Mouse (Mus musculus) Muller cell, postnatal 12 days (primary cell): ENCODE measurements around the gene Pappa.
A peak's percentile ranks its signal among the peaks of the same experiment; 100 is the strongest.

Experiments used
- DNase-seq: peaks from one replicate; pipeline ENCODE4 v3.0.0-alpha.2; 2015; ENCODE audit errors: inconsistent ontology term

Pappa gene

DNA sequence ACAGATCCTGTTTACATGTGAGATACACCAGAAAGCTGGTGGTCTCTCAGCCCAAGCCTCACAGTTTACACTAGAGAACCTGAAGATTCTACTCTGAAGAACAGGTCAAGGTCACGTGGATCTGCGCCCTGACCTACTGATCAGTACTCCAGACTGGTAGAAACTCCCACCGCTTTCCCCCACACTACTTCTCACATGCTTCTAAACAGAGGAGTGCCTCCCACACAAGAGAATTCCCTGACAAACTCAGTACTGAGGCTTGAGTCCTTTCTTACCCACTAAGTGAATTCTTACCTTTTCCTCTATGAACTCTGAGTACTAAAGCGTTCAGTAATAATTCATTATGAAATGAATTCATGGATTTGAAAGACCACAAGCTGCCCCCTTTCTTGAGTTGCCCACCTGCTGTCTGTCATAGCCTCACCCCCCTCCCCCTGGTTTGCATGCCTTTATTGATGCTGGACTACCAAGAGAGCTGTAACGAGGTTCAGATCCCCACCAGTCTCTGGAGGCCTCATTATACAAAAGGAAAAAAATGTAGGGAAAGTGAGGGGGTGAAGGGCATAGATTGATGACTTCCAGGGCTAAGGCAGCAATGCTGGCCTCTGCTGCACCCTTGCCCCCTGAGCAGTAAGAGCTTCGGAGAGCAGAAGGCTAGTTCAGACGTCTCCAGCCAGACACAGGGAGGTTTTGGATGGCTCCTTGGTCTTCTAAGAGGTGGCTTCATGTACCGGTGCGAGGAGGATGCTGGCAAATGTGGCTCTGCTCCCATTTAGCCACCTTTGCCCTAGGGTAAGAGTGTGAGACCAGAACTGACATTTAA lies 204.7 kb downstream of the Pappa start:
- DNase-seq = no peak

DNA sequence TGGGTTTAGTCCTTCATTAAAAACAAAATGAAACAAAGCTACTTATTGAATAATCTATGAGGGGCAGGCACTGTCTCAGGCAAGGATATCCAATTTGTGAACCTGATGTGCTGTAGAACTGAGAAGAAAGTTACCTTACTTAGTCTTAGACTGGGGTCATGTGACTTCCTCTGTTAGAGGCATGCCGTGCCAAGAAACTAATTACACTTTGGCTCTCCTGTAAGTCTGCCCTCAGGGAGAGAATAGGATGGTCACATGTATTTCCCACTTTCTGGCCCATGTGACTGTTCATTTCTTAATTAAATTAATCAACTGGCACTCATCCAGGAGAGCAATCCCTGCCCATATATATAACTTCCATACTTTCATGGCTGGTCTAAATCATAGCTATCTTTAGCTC lies 209.7 kb downstream of the Pappa start:
- no peak for DNase-seq

DNA sequence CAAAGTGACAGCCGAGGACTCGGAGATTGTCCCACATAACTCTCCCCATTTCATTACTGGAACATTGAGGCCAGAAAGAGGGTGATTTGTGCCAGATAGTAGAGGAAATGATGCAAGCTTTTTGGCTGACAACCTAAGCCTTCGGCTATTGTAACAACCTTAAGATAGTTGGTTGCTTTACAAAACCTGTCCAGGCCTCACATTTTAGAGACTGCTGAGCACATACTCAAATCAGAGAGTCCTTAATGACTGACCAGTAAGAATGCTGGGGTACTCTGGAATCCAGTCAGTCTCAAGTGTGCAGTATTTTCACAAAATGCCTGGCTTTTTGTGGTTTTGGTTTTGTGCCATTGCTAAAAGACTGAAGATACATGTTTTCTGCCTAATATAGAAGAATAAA lies 217.8 kb downstream of the Pappa start:
- peak; percentile 80 for DNase-seq

DNA sequence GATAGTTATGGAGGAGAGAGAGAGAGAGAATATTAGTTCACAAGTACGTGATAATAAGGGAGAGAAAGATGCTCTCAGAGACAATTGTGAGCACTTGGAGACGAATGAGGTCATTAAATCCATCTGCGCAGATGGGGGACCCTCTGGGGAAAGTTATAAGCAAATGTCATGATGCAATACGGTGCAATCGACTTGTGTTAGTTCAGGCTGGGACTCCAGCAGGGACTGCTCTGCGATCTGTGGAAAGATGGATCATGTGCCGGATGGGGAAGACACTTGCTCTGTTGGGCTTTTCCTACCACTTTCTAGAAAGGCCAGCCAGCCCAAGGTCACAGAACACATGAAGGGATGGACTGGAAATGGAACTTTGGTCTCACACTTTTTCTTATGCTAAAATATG lies 226.5 kb downstream of the Pappa start:
- no peak for DNase-seq

DNA sequence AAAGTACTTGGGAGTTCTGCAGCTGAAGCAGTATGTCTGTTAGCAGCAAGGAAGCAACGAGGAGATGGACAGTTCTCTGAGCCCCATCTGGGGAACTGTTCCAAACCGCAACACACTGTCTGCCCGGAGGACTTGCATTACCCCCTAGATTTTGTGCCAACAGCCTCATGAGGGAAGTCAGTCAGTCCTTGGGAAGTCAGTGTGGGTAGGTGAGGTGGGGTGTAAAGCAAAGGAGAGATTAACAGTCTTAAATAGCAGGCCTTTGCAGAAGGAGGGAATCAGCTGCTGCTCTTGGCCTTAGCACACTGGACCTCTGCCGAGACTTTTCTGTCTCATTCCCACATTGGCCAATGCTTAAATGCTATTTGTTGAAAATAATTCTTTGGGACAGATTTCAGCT lies 230.6 kb downstream of the Pappa start:
- peak; percentile 47 for DNase-seq

GRCm38 (mm10) chr4:65367135-65367534 lies 243.2 kb downstream of the Pappa start:
- DNase-seq = peak; percentile 75

DNA sequence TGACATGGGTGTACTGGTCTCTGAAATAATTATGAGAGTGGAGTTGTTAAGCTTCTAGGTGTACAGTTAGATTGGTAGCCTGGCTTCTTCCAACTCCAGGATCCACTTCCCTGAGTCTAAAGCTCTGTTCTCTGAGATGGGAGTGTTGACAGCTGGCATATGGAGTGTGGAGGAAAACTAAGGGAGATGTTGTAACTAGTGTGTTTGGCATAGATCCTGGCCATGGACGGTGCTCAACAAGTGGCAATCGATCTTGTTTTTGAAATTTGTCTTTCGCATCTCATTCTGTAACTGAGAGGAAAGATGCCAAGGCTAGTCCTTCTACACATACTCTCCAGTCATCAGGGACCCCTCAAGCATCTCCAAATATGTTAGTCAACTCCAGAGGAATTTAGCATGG lies 248.8 kb downstream of the Pappa start:
- DNase-seq = no peak

GRCm38 (mm10) chr4:65373841-65374240 lies 249.9 kb downstream of the Pappa start:
- DNase-seq = no peak

GRCm38 (mm10) chr4:65376571-65376970 lies 252.6 kb downstream of the Pappa start:
- DNase-seq = no peak

- DNase-seq = no peak
These were observed 255.5 kb downstream of the Pappa start for GRCm38 (mm10) chr4:65379461-65379860.

GRCm38 (mm10) chr4:65383070-65383469 lies 259.1 kb downstream of the Pappa start:
- DNase-seq = no peak

- no peak for DNase-seq
These were observed 267.0 kb downstream of the Pappa start for GRCm38 (mm10) chr4:65391001-65391400.

DNA sequence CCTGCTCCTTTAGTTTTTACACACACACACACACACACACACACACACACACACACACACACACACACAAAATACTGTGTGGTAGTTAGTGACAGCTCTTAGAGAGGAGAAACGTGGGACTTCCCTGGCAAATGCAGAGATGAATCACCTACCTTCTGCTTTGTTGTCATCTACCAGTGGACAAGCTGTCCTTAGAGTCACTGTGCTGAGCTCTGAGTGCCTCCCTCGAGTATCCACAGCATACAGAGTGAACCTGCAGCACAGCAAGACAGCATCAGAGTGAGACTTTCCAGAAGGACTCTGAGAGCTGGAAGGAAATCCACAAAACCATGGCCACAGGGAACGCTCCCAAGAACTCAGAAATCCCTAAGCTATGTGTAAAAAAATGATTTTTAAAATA lies 272.8 kb downstream of the Pappa start:
- DNase-seq = no peak

- DNase-seq = no peak
These were observed 275.5 kb downstream of the Pappa start for GRCm38 (mm10) chr4:65399457-65399856.

DNA sequence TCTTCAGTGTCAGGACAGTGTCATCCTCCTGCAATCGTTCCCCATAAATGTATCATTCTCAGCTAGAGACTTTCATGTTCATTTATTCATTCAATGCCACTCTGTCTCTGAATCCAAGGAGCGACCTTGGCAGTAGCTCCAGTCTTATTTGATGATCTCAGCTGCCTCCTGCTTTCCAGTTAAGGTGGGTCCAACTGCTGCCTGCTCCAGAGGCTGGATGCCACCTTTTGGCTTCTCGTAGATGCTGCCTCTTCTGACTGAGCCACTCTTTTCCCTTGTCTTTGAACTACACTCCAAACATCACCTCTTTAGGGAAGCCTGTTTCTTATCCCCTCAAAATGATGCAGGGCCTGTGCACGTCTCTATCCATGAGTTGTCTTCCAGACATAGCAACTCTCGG lies 278.3 kb downstream of the Pappa start:
- DNase-seq = no peak

GRCm38 (mm10) chr4:65402836-65403634 lies 279.1 kb downstream of the Pappa start:
- no peak for DNase-seq
